Mouse (Mus musculus) cerebellum, adult 18-20 months (tissue): ENCODE results near the gene Abca8b.
"Not testable (repeated sequence)": the region's sequence is repeated elsewhere in the genome, so short reads cannot be mapped to it uniquely, and the experiment has no call there.

Experiments
- DNase-seq, 2 experiments: peaks; one replicate each; pipeline ENCODE4 v3.0.0; 2021

The Abca8b gene

DNA sequence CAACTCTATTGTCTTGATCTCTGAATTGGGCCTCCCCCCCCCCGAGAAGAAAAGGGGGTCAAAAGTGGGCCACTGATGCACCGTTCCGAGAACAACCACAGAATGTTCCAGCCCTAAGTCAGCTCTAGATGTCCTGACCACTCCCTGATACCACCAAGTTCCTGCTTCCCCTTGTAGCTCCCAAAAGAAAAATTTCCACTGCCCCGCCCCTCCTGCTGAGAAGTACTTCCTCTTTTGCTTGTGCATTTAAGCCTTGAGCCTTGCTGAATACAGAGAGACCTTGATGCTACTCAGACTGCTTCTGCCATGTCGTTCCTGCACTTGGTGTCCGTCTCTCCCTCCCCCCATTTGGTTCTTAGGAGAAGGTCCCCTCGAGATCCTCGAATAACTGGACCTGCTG lies 82.5 kb downstream of the Abca8b start:
- not testable (repeated sequence) for DNase-seq

- DNase-seq, result not testable (repeated sequence)
Observed at GRCm38 (mm10) chr11:109912118-109912517, 83.5 kb downstream of the Abca8b start.

GRCm38 (mm10) chr11:109909801-109910200 lies 85.8 kb downstream of the Abca8b start:
- no peak for DNase-seq

DNA sequence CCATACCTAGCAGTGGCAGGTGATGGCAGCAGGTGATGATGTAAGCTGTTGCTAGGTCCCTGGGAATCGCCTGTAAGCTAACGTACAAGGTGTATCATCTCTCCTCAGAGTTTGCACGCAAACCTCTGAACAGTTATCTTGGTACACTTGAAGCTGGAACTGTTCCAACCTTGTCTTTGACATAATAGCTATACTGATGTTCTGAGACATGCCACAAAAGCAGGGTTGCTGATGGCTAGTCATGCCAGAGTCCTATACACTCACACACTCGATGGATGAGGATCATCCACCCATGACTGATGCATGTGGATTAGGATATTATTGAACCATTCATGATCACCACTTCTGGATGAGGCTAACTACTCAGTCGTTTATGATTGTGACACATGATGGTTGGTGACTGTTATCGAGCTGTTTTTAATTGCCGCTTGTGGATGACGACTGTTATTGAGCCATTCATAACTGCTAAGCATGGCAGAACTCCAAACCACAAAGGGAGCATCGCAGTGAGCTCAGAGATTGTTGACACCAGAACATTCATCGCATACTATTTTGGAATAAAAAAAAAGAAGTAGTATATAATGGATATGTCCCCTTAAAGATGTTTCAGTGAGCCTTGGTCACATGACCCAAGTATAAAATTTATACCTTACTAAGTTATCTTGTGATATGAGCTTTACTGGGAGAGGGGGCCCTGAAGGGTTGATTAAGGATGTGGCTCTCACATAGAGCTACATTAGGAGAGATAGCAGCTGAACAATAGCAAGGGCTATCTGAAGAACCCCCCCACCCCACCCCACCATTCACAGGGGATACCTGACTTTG lies 87.2 kb downstream of the Abca8b start:
- DNase-seq, result no peak

DNA sequence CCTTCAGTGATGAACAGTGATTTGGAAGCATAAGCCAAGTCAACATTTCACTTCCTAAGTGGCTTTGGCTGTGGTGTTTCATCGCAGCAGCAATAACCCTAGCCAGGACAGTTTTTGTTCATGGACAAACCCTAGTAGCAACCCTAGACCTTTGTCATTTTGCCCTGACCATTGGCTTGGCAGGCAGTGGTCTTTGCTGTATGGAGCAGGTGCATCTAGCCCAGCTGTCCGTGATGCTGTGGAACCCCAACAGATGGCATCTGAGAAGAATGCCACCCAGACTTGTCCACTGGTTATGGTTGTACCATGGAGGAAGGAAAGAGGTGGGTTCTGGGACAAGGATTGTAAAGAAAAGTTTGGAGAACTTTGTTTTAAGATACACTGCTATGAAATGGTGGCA lies 88.1 kb downstream of the Abca8b start:
- no peak for DNase-seq

GRCm38 (mm10) chr11:109902616-109903598 lies 92.7 kb downstream of the Abca8b start:
- DNase-seq, result no peak

DNA sequence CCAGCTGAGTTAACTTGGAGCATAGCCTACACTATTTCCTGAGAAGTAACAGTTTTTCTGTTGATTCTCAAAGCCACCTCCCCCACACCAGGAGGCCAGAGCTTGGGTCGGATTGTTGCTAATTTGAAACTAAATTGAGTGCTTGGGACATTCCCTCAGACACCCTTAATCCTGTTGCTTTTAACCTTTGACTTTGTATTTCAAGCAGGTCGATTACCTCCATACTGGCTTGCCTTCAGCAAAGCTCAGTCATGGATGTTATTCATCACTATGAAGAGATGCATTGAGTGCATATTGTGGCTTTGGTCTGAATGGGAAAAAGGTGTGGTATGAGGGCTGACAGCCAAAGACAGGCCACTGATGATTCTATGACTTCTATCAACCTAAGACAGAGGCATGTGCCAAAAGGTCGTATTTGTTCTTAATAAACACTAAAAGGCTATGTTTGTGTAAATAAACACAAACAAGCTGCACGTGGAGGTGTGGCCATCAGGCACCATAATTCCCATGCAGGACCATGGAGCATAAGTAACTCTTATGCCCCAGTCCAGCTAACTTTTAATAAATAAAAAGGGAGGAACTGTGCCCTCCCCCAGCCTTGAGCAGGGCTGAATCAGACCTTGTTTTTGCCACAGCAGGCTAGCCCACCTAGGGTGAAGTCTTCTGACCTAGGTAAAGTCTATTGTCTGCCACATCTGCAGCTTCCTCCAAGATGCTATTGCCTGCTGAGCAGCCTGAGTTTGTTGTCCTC lies 95.0 kb downstream of the Abca8b start:
- DNase-seq, result no peak

GRCm38 (mm10) chr11:109898791-109899467 lies 96.7 kb downstream of the Abca8b start:
- DNase-seq, result no peak

DNA sequence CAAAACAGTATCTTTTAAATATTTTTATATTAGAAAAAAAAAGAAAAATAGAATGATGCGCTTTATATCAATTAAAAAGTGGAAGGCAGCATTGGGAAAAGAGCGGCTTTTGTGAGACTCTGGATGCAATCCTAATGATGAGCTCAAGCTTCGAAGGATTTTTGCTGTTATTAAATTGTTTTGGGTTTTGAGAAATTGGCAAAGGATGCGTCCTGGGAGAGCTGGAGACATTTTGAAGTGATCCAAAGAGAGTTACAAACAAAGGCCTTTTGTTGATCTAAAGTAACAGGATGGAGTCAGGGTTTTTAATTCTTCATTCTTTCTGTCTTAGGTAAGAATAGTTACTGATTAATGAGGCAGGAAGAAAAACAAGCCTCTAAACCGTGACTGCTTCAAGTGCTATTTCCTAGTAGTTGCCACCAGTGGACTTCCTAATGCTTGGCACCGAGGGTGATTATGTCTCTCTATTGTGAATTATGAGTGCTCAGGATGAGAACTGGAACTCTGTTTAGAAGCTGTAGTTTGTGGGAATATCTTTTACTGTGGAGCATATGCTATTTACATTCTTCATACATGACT lies 99.6 kb downstream of the Abca8b start:
- no peak for DNase-seq

GRCm38 (mm10) chr11:109895496-109895895 lies 100.1 kb downstream of the Abca8b start:
- no peak for DNase-seq

DNA sequence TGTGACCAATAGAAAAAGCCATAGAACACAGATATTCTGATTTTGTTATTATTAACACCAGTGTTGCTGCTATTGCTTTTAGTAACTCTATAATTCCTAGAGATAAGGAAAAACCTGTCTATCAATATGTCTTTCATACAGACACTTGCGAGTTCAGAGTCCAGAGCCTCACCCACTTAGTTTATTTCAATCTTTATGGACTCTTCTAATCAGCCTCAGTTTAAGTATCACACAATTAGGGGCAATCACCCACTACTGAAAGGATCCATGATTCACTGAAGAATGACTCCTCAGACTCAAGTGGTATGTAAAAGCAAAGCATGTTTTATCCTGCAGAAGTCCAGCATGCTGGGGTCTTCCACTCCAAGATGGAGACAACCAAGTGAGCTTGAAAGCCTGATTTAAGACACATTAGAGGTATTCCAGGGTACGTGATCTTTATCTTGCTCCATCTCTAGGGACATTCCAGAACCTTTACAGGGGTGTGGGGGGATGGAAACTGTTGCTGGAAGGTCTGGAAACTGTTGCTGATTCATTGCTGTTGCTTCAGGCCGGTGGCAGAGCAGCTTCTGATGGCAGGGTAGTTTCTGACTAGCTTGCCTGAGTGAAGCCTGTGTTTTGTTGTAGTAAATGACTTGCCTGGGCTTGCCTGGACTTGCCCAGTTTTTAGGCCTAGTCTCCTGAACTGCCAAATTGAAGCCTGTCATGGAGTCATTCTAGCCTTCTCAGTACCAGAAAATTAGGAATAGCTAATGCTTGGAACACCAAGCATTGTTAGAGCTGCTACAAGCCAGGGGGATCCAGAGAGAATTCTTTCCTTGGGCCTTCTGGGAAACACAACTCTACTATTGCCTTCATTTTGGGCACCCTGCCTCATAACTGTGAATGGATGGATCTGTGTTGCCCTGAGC lies 101.5 kb downstream of the Abca8b start:
- DNase-seq, result no peak

GRCm38 (mm10) chr11:109891989-109892386 lies 103.7 kb downstream of the Abca8b start:
- no peak for DNase-seq

DNA sequence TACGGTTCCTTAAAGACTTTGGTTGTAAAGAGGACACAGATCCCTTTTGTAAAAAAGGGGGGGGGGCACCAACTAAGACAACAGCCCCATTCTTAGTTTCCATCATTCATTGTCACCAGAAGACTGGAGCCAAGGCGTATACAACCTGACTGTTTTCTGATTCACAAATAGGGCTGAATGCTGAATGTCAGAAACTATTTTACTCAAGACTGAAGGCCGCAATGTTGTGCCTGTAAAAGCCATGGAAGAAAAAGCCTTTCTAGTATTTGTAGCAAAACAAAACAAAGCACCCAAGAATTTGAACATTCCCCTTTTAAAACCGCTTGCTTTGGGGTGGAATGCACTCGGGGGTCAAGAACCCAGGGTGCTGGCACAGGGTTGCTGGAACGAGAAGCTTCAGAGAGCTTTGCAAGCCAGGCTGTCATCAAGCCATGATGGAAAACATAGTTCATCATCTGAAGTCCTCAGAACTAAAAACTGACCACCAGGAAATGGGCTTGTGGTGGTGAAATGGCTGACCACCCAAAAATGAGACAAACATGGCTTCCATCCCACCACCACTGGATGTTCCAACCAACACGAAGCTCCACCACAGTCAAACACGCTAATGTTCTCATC lies 104.2 kb downstream of the Abca8b start:
- no peak for DNase-seq

DNA sequence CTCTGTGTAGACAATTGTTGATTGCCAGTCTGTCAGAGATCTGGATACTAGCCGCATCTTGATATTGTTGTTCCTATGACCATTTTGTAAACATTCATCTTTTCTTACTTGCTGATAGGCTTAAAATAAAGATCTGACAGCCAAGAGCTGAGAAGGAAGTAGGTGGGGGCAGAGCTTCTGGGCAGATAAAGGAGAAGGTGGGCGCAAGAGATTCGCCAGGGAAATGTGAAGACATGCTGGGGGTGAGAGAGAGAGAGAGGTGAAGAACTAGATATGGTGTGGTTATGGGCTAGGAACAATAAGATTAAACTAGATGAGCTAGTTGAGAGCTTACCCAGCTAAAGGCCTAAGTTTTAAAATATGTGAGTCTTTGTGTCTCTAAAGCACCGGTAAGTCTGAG lies 106.0 kb downstream of the Abca8b start:
- no peak for DNase-seq

GRCm38 (mm10) chr11:109886757-109887156 lies 108.9 kb downstream of the Abca8b start:
- DNase-seq, result no peak

- DNase-seq, result no peak
Observed at GRCm38 (mm10) chr11:109885521-109885920, 110.1 kb downstream of the Abca8b start.

DNA sequence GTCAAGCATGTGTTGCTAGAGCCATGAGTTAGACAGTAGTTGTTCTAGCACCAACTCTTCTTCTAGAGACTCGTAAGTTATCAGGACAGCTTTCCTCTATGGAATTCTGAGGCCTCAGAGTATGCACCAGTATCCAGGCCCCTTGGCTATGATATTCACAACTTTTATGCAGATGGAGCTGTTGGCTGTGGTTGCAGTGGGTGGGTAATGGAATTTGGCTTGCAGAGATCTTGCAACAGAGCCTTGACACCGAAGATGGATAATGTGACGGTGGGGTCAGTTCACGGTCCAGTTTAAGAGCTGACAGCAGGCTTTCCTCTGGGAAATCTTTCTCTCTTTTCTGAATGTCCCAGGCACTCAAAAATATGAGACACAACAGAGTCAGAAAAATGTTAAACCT lies 110.8 kb downstream of the Abca8b start:
- DNase-seq, result no peak

- DNase-seq, result no peak
Observed at GRCm38 (mm10) chr11:109884126-109884525, 111.5 kb downstream of the Abca8b start.
